Mouse (Mus musculus) C2C12 (cell line): ENCODE data around the gene Ctf2. TPM values are rescaled to one million over a fixed set of nuclear protein-coding genes. Genes with fewer than 3 reads are reported as not detected.

ENCODE experiments used
- H3K27me3 ChIP-seq: one replicate; pipeline ENCODE4 v1.6.1; 2011; ENCODE audit not compliant: control insufficient read depth, insufficient read depth, insufficient read length
- H3K36me3 ChIP-seq: one replicate; pipeline ENCODE4 v1.6.1; 2011; ENCODE audit not compliant: control insufficient read depth, insufficient read depth
- H3K4me3 ChIP-seq: one replicate; pipeline ENCODE4 v1.5.1; 2011; ENCODE audit warnings: mild to moderate bottlenecking, control low read depth; ENCODE audit not compliant: poor library complexity, insufficient read depth, severe bottlenecking
- H3K79me2 ChIP-seq: one replicate; pipeline ENCODE4 v1.6.1; 2011; ENCODE audit not compliant: control insufficient read depth, insufficient read depth
- H3K79me3 ChIP-seq: one replicate; pipeline ENCODE4 v1.6.1; 2011; ENCODE audit warnings: low read depth, control low read depth
- H3ac ChIP-seq: one replicate; pipeline ENCODE3; 2011; ENCODE audit warnings: low read depth; ENCODE audit not compliant: control insufficient read depth, insufficient read length
- CEBPB ChIP-seq: IDR thresholded peaks from one replicate; pipeline ENCODE4 v1.6.1; 2011; ENCODE audit warnings: low read depth, mild to moderate bottlenecking, control low read depth, moderate library complexity
- CTCF ChIP-seq: IDR thresholded peaks from one replicate; pipeline ENCODE4 v1.5.1; 2011; ENCODE audit not compliant: control insufficient read depth, insufficient read depth, insufficient read length
- FOSL1 ChIP-seq: IDR thresholded peaks from one replicate; pipeline ENCODE4 v1.8.0; 2011; ENCODE audit warnings: mild to moderate bottlenecking, low read length; ENCODE audit not compliant: poor library complexity, insufficient read depth, severe bottlenecking
- MAX ChIP-seq: IDR thresholded peaks from one replicate; pipeline ENCODE4 v1.6.1; 2011; ENCODE audit warnings: mild to moderate bottlenecking, control low read depth
- MYOD1 ChIP-seq: IDR thresholded peaks from one replicate; pipeline ENCODE4 v1.6.1; 2011; ENCODE audit warnings: low read depth; ENCODE audit not compliant: control insufficient read depth, insufficient read length
- MYOG ChIP-seq: IDR thresholded peaks from one replicate; pipeline ENCODE4 v1.6.1; 2011; ENCODE audit not compliant: control insufficient read depth, insufficient read length; ENCODE audit errors: extremely low read depth
- USF1 ChIP-seq: IDR thresholded peaks from one replicate; pipeline ENCODE4 v1.6.1; 2011; ENCODE audit warnings: low read depth, mild to moderate bottlenecking, control low read depth, moderate library complexity
- polyA plus RNA-seq: library from polyadenylated mRNA; unstranded; fragments of >200 nt; fragmentation: generic; extraction: Trizol; gene quantifications from one replicate; pipeline ENCODE4 v1.2.1, GENCODE M21; 2012; ENCODE audit warnings: missing spikeins

Gene Ctf2
- polyA plus RNA-seq, 1 experiment = 0.13 TPM

- Histone ChIP-seq H3K79me2 (peaks cover 16% of the 10 kb centered on the region), H3K4me3 (peak overlapping the region; percentile 41), H3K36me3 (peaks cover 24% of the 10 kb centered on the region), H3K79me3 (no peaks in the 10 kb centered on the region), H3K27me3 (no peaks in the 10 kb centered on the region), H3ac (peak overlapping the region; percentile 68)
- TF ChIP-seq USF1 (no peak), FOSL1 (no peak), MYOG (no peak), MYOD1 (no peak), CTCF (no peak), CEBPB (no peak), MAX (no peak)
Measured at GRCm38 (mm10) chr7:127707045-127707956, 24.7 kb downstream of the Ctf2 start.

- TF ChIP-seq MYOD1 (no peak), MAX (no peak), CEBPB (no peak), MYOG (no peak), CTCF (no peak), FOSL1 (no peak), USF1 (no peak)
- H3K27me3 ChIP-seq = no peaks in the 10 kb centered on the region
- no peaks in the 10 kb centered on the region for H3K79me3 ChIP-seq
- H3ac ChIP-seq = no peak overlapping the region
- peaks cover 16% of the 10 kb centered on the region for H3K79me2 ChIP-seq
- H3K36me3 ChIP-seq = peaks cover 24% of the 10 kb centered on the region
- H3K4me3 ChIP-seq = no peak overlapping the region
Measured at GRCm38 (mm10) chr7:127705706-127706105, 26.3 kb downstream of the Ctf2 start.

- Histone ChIP-seq H3K27me3 (no peaks in the 10 kb centered on the region), H3K79me3 (no peaks in the 10 kb centered on the region), H3K79me2 (peaks cover 16% of the 10 kb centered on the region), H3K4me3 (no peak overlapping the region), H3K36me3 (peaks cover 30% of the 10 kb centered on the region), H3ac (no peak overlapping the region)
- TF ChIP-seq MYOD1 (no peak), CTCF (no peak), MYOG (no peak), USF1 (no peak), FOSL1 (no peak), MAX (no peak), CEBPB (no peak)
Measured at GRCm38 (mm10) chr7:127704598-127704997, 27.4 kb downstream of the Ctf2 start.

GRCm38 (mm10) chr7:127703561-127704178 lies 28.3 kb downstream of the Ctf2 start:
- no peaks in the 10 kb centered on the region for H3K27me3 ChIP-seq
- no peak overlapping the region for H3ac ChIP-seq
- H3K4me3 ChIP-seq = no peak overlapping the region
- H3K79me3 ChIP-seq = no peaks in the 10 kb centered on the region
- peaks cover 30% of the 10 kb centered on the region for H3K36me3 ChIP-seq
- no peak for TF ChIP-seq CEBPB
- TF ChIP-seq FOSL1 = no peak
- no peak for TF ChIP-seq USF1
- no peak for TF ChIP-seq MYOD1
- TF ChIP-seq CTCF = no peak
- TF ChIP-seq MYOG = no peak
- no peak for TF ChIP-seq MAX
- peaks cover 16% of the 10 kb centered on the region for H3K79me2 ChIP-seq

- Histone ChIP-seq H3K36me3 (peaks cover 20% of the 10 kb centered on the region), H3K79me3 (no peaks in the 10 kb centered on the region), H3ac (no peak overlapping the region), H3K4me3 (no peak overlapping the region), H3K27me3 (no peaks in the 10 kb centered on the region), H3K79me2 (no peaks in the 10 kb centered on the region)
- TF ChIP-seq MYOG (no peak), USF1 (no peak), CEBPB (no peak), CTCF (no peak), FOSL1 (no peak)
Measured at GRCm38 (mm10) chr7:127700712-127701331, 31.1 kb downstream of the Ctf2 start.
